Mouse (Mus musculus): ENCODE data around the gene Mycl.

Mycl gene

GRCm38 (mm10) chr4:123014501-123015282 is 19.2 kb downstream of the Mycl start:
- no peak for DNase-seq (ENCODE audit: extremely low read depth, low read depth, low spot score)

- DNase-seq (ENCODE audit: extremely low read depth, low read depth, low spot score), result peak; percentile 7
Measured at GRCm38 (mm10) chr4:123016451-123016957, 21.1 kb downstream of the Mycl start, which contains the start of gene Trit1. Gene Trit1 (plus strand): TSS chr4:123016597.

GRCm38 (mm10) chr4:123021591-123021990 is 26.1 kb downstream of the Mycl start:
- no peak for DNase-seq (ENCODE audit: extremely low read depth, low read depth, low spot score)

GRCm38 (mm10) chr4:123022896-123023295 is 27.4 kb downstream of the Mycl start:
- no peak for DNase-seq (ENCODE audit: extremely low read depth, low read depth, low spot score)

GRCm38 (mm10) chr4:123025418-123025817 is 30.0 kb downstream of the Mycl start:
- DNase-seq (ENCODE audit: extremely low read depth, low read depth, low spot score), result no peak

GRCm38 (mm10) chr4:123026161-123026560 is 30.7 kb downstream of the Mycl start:
- DNase-seq (ENCODE audit: extremely low read depth, low read depth, low spot score), result no peak

- DNase-seq (ENCODE audit: extremely low read depth, low read depth, low spot score), result no peak
Measured at GRCm38 (mm10) chr4:123026597-123026996, 31.1 kb downstream of the Mycl start.

- DNase-seq (ENCODE audit: extremely low read depth, low read depth, low spot score), result no peak
Measured at GRCm38 (mm10) chr4:123034841-123035240, 39.4 kb downstream of the Mycl start.

GRCm38 (mm10) chr4:123035636-123036035 is 40.2 kb downstream of the Mycl start:
- DNase-seq (ENCODE audit: extremely low read depth, low read depth, low spot score), result no peak

GRCm38 (mm10) chr4:123036710-123037109 is 41.3 kb downstream of the Mycl start:
- no peak for DNase-seq (ENCODE audit: extremely low read depth, low read depth, low spot score)

GRCm38 (mm10) chr4:123041131-123041530 is 45.7 kb downstream of the Mycl start:
- DNase-seq (ENCODE audit: extremely low read depth, low read depth, low spot score), result no peak

GRCm38 (mm10) chr4:123043858-123044257 is 48.4 kb downstream of the Mycl start:
- no peak for DNase-seq (ENCODE audit: extremely low read depth, low read depth, low spot score)

GRCm38 (mm10) chr4:123044842-123045241 is 49.4 kb downstream of the Mycl start:
- peak; percentile 95 for DNase-seq (ENCODE audit: extremely low read depth, low read depth, low spot score)

GRCm38 (mm10) chr4:123046300-123046699 is 50.8 kb downstream of the Mycl start:
- DNase-seq (ENCODE audit: extremely low read depth, low read depth, low spot score), result peak; percentile 97

GRCm38 (mm10) chr4:123050681-123051211 is 55.3 kb downstream of the Mycl start:
- DNase-seq (ENCODE audit: extremely low read depth, low read depth, low spot score), result peak; percentile 46
